Mouse (Mus musculus) gastrocnemius, adult 2 months (tissue): Measurements from ENCODE around the gene Impdh1. TPM values are rescaled to one million over a fixed set of nuclear protein-coding genes. Genes with fewer than 3 reads are reported as not detected.

Source experiments
- DNase-seq: peaks from one replicate; pipeline ENCODE4 v3.0.0; 2022
- H3K27ac ChIP-seq: fragments of 200-600 bp; 2 replicates; pipeline ENCODE4 v1.8.1; 2022; ENCODE audit warnings: mild to moderate bottlenecking
- H3K4me3 ChIP-seq: fragments of 200-600 bp; 2 replicates; pipeline ENCODE4 v1.8.1; 2022; ENCODE audit warnings: mild to moderate bottlenecking, moderate library complexity
- CTCF ChIP-seq: fragments of 200-600 bp; IDR thresholded peaks from 2 replicates; pipeline ENCODE4 v1.8.1; 2022; ENCODE audit warnings: antibody characterized with exemption, mild to moderate bottlenecking, moderate library complexity
- intact Hi-C: fragments of 180-260 bp; cut with DNase I; formaldehyde crosslinking; loops from one replicate; pipeline ENCODE4 v1.15.1; 2025
- long read RNA-seq, 2 experiments: library from polyadenylated mRNA; stranded (forward); transcript quantifications; one replicate each; pipeline ENCODE4 v2.0.0; 2021
- total RNA-seq, 2 experiments: library from RNA; stranded (reverse); gene quantifications; 2 replicates each; pipeline ENCODE4 v1.2.3; 2021

Gene Impdh1
- total RNA-seq = 10 to 100 TPM in 1 of 2 experiments, 1 to 10 TPM in 1; 9.9 to 10.3 TPM
- long read RNA-seq, experiment 1, transcript Impdh1-201 (14 exons, 2,437 nt) = major isoform, 8 of 12 reads
- long read RNA-seq, experiment 1, partial matches to known transcripts = 0 of 12 reads
- long read RNA-seq, experiment 1, other reads (novel, unspliced or antisense) = 0 of 12 reads
- long read RNA-seq, experiment 2, transcript Impdh1-201 (14 exons, 2,437 nt) = major isoform, 15 of 21 reads
- long read RNA-seq, experiment 2, partial matches to known transcripts = 1 of 21 reads
- long read RNA-seq, experiment 2, other reads (novel, unspliced or antisense) = 1 of 21 reads

DNA sequence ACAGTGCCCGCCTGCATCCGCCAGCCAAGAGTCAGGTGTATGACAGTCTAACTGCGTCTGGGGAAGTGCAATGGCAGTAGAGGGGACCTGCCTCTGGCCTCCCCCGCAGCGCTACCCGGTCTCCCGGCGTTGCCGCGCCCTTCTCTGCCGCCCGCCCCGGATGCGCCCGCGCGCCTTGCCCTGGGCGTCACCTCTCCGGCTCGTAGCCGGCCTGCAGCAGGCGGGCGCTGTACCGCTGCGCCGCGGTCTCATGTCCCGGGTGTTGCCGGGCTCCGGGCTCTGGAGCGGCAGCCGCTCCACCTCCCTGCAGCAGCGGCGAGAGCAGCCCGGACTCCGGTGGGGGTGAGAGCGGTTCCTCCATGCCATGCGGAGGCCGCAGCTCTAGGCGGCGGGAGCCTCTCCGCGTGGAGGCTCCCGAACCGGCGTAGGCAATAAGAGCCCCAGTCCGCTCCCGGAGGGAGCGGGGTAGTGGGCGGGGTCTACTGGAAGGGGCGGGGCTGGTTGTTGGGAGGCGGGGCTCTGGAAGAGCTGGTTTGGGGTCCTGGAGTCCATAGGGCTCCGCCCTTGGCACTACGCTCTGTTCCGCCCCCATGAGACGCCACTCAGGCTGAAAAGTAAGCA is at the start of gene Impdh1:
Gene Impdh1, minus strand, starts transcription at position 484 of the 621 bp plus-strand sequence.
- Histone ChIP-seq H3K27ac (peak within 1 kb of the TSS; percentile 91), H3K4me3 (peak within 1 kb of the TSS; percentile 93)
- intact Hi-C loops = no loop called here
- peak; percentile 85 for DNase-seq
- 0 out of 2 replicates have a peak, but pooled peaks have one; percentile 11 for TF ChIP-seq CTCF

DNA sequence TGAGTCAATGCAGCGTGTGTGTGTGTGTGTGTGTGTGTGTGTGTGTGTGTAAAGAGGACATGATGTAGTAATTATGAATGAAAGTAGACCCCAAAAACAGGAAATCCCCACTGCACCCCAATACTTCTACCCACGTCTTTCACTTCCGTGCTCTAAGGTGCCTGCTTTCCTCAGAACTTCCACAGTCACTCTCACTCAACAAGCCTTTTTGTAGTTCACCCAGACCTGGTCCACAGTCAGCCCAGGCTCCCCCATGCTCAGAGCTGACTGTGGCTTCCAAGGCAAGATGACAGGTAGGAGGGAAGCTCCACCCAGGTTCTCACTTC is 48.3 kb upstream of the Impdh1 start:
- H3K27ac ChIP-seq = peak overlapping the region; percentile 49
- intact Hi-C loops = no loop called here
- H3K4me3 ChIP-seq = no peak overlapping the region
- no peak for DNase-seq
- no peak for TF ChIP-seq CTCF

DNA sequence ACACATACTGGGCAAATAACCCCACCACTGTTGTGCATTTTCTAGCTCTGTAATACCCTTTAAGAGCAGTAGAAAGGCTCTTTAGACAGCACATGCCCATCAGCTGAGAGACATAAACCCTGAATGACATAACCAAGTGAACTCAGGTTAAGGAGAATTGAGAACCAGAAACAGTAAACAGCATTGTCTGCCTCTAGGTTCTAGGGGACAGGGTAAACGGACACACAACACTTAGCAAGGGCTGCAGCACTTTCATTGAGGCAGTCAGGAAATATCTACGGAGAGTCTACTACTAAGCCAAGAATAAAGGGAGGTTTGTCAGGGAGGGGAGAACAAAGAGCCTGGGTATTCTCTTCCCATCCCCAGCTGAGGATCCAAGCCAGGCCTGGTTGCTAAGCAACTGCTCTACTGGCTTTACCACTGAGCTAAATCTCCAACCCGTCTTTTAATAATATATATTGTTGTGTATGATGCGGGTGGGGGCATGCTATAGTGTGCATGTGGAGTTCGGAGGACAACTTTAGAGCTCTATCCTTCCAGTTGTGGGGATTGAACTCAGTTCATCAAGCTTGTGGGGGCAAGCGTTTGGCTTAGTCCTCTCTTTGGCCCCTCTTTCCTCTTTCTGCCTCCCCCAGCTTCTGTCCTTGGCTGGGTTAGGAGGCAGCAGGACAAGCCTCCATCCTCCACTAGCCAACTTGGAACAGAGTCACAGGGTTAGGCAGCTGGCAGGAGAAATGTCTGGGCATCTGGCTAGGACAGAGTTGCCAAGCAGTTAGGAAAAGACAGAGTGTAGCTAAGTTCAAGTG is 47.7 kb upstream of the Impdh1 start:
- Histone ChIP-seq H3K4me3 (no peak overlapping the region), H3K27ac (peak overlapping the region; percentile 60)
- DNase-seq = peak; percentile 83
- TF ChIP-seq CTCF = no peak
- intact Hi-C loops = no loop called here

DNA sequence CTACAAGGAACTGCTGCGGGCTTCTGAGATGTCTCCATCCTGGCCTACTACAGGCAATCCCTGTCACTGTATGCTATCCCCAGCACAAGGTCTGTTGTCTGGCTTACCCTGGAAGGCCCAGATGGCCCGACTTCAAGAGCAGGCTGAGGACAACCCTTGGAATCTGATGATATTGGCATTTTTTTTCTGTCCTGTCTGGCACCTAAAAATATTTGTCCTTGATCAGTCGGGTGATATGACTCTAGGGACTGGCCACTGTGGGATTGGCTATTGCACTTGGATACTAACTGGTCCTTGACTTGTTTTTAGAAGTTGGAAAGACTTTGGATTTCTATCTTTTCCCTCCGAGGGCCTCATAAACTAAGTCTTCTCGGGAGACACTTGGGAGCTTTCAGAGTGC is 45.7 kb upstream of the Impdh1 start:
- H3K4me3 ChIP-seq = no peak overlapping the region
- no peak for TF ChIP-seq CTCF
- H3K27ac ChIP-seq = peak overlapping the region; percentile 58
- intact Hi-C loops = no loop called here
- peak; percentile 37 for DNase-seq

DNA sequence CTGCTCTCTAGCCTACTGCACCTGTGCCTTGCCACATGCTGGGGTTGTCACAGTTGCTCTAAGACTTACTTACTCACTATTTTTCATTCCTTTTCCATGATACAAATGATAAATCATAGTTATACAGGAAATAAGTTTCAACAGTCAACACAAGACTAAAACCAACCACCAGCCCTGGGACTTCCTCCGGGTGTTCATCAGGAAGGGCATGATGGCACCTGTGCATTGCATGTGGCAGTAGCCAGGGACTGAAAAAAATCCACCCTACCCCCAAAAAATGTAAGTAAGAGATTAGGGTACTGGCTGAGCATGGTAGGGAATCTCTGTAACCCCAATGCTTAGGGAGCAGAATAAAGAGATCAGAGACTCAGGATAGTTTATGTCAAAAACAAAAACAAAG is 43.3 kb upstream of the Impdh1 start:
- intact Hi-C loops = no loop called here
- no peak for DNase-seq
- no peak overlapping the region for H3K27ac ChIP-seq
- TF ChIP-seq CTCF = no peak
- no peak overlapping the region for H3K4me3 ChIP-seq

DNA sequence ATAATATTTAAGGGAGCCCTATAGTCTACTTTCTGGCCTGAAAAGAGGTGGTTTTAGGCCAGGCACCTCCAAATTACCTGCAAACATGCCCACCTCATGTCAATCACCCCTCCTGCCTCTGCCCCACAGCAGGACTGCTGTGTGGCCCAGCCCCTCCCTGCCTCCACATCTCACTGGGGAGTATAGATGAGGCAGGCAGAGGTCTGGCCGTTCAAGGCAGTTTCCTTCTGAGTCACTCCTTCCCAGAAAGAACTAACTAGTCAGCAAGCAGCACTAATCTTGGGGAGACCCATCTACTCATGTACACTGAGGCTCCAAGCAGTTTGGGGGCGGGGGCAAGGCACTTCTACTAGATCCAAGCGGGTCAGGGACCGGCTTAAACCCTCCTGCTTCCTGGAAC is 30.9 kb upstream of the Impdh1 start:
- Histone ChIP-seq H3K27ac (no peak overlapping the region), H3K4me3 (no peak overlapping the region)
- intact Hi-C loops = no loop called here
- no peak for TF ChIP-seq CTCF
- no peak for DNase-seq

DNA sequence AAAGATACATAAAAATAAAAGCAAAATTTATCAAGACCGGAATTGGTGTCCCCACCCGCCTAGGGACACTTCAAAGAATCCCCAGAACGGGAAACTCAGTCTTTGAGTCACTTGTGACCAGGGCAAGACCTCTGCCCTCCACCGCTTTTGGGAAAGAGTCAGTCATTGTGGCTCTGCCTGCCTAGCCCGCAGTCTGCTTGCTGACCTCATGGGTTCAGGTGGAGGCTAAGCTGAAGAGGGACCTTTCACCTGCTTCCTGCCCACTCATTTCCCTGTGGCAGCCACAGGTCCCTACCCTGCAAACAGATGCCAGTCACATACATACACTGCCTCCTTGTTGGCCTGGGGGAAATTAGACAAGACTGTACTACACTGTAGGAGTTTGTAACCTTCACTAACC is 30.4 kb upstream of the Impdh1 start:
- no peak overlapping the region for H3K4me3 ChIP-seq
- DNase-seq = no peak
- no peak overlapping the region for H3K27ac ChIP-seq
- TF ChIP-seq CTCF = no peak
- intact Hi-C loops = no loop called here

DNA sequence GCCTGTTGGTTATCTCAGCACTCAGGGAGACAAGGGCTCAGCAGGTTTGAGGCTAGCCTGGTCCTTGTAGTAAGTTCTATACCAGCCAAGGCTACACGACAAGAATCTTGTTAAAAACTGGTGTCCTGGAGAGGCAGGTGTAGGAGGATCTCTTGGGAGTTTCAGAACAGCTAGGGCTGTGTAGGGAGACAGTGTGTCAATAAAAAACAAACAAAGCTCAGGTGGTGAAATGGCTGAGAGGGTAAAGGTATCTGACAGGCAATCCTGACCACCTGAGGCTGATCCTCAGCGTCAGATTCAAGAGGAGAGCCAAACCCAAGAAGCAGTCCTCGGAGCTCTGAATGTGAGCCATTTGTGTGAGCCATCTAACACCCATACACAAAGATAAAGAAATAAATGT is 30.0 kb upstream of the Impdh1 start:
- Histone ChIP-seq H3K4me3 (no peak overlapping the region), H3K27ac (no peak overlapping the region)
- no peak for DNase-seq
- no peak for TF ChIP-seq CTCF
- intact Hi-C loops = no loop called here

DNA sequence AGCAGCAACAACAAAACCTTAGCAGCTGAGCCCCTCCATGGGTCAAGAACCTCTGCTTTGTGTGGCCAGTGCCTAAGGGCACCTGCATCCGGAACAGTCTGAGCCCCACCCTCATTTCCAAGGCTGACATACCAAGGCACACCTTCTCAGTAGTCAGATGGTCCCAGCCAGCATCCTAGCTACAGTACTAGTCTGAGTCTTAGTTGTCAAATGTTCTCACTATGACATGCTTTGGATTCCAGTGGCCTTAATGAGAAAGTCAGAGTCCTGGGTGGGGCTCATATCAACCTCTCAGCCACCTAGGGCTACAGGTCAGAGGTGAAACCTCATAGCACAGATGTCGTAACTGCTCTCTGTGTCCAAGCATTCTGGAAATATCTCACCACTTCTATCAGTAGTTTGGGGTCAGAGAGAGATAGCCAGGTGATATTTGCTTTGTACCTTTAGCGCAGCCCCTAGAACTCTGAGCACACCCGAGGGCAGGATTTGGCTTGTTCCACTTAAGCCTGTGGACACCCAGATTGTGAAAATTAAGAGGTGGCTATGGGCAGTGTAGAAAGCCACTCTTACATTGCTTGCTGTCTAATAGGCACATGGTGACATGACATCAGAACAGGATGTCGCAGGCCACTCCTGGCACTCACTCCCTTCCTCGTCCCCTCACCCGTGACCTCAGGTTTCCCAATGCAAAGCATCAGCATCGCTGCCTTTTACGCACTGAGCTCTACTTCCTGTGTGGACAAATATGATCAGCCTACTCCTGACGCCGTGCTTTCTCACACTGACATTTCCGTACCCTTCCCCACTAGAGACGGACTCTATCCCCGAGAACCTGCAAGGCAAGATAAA is 29.3 kb upstream of the Impdh1 start:
- DNase-seq = no peak
- no peak for TF ChIP-seq CTCF
- intact Hi-C loops = no loop called here
- no peak overlapping the region for H3K27ac ChIP-seq
- no peak overlapping the region for H3K4me3 ChIP-seq

DNA sequence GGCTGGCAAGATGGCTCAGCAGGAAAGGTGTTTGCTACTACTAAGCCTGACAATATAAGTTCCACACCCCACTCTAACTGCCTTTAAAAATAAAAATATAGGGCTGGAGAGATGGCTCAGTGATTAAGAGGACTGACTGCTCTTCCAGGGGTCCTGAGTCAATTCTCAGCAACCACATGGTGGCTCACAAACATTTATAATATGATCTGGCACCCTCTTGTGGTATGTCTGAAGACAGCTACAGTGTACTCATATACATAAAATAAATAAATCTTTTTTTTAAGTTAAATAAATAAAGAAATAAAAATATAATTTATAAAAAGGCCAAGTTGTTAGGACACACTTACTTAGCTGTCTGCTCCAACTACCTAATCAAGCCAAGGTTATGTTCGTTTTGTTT is 26.1 kb upstream of the Impdh1 start:
- no peak for DNase-seq
- no peak overlapping the region for H3K4me3 ChIP-seq
- intact Hi-C loops = no loop called here
- no peak overlapping the region for H3K27ac ChIP-seq
- TF ChIP-seq CTCF = peak; percentile 39; the same call in 1 of the 2 replicates

DNA sequence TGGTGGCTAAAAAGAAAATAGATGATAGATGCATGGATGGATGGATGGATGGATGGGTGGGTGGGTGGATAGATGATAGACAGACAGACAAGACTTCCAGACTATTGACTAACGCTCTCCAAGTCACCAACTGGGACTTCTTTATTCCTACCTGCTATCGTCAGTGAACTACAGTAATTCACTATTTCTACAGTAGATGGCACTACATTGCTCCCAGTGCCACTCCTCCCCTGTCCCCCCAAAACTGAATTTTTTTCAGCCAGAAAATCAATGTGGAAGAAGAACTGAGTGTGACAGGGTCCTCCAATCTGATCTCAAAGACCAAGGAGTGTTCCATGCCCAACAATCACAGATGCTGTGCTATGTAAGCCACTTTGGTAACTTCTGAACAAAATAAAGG is 25.5 kb upstream of the Impdh1 start:
- Histone ChIP-seq H3K27ac (no peak overlapping the region), H3K4me3 (no peak overlapping the region)
- DNase-seq = no peak
- intact Hi-C loops = loop anchor here (2.0 kb wide), 2 partner anchors 37 to 75 kb away; partner anchors contain the start of gene Fam71f2
- peak; percentile 60 for TF ChIP-seq CTCF

DNA sequence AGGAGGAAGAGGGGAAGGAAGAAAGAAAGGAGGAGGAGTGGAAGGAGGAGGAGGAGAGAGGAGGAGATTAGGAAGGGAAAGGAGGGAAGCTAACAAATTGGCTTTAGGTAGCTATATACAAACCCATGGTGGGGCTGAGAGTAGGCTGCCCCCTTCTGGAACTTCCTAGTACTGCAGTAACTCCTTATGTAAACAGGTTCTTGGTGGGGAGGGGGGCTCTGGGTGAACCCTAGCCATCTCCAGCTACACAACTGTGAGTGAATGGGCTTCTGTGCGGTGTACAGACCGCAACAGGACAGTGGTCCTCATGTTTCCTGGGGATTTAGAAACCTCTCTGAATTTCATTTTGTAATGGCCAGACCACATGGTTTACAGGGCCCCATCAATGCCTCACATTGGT is 24.6 kb upstream of the Impdh1 start:
- peak; percentile 81 for TF ChIP-seq CTCF
- Histone ChIP-seq H3K27ac (no peak overlapping the region), H3K4me3 (no peak overlapping the region)
- DNase-seq = peak; percentile 49
- intact Hi-C loops = loop anchor here (1.0 to 2.0 kb wide), 3 partner anchors 36 to 74 kb away; partner anchors contain the start of gene Fam71f2
